Mouse (Mus musculus) adrenal gland, postnatal 14 days (tissue): ENCODE results near the gene Tuba1b. TPM values are rescaled to one million over a fixed set of nuclear protein-coding genes. Genes with fewer than 3 reads are reported as not detected.

Experiments used
- DNase-seq: peaks from one replicate; pipeline ENCODE4 v3.0.0; 2021; ENCODE audit warnings: mixed read lengths
- total RNA-seq: library from RNA; stranded (reverse); gene quantifications from 2 replicates; pipeline ENCODE4 v1.2.3, GENCODE M21; 2021

Tuba1b gene
- total RNA-seq, 1 experiment from 2014 or later: 342 TPM

DNA sequence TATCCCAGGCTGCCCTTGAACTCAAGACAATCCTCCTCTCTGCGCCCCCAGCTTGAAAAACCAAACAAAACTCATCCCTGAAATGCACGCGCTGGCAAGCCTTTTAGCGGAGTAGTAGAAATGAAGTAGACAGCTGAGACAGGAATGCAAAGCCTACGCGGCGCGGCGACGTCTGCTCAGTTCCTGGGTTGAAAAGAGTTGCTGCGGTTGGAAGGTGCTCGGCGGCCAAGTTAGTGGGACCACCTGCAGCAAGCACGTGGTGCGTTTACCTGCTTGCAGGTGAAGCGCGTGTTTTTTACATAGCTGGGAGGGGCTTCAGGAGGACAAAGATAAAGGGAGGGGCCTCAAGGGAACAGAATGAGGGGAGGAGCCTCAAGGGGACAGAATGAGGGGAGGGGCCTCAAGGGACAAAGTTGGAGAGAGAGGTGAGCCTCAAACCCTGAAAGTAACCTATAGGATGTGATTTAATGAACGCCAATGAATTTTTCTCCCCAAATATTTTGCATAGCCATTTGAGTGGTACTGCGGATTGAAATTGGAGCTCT is 43.1 kb downstream of the Tuba1b start:
- DNase-seq: no peak

DNA sequence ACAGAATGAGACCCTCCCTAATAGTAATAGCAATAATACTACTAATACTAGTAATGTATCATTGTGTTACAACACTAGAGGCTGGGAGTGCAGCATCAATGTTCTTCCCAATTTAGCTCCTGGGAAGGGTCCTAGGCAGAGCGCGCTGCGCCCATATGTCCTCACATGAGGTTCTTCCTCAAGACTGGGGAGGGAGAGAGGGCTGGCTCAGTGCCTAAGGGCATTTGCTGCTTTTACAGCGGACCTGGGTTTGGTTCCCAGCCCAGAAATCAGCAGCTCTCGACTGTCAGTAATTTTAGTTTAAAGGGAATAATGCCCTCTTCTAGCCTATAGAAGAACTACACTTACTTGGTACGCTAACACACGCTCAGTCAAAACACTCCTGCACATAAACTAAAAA is 46.8 kb downstream of the Tuba1b start:
- no peak for DNase-seq

DNA sequence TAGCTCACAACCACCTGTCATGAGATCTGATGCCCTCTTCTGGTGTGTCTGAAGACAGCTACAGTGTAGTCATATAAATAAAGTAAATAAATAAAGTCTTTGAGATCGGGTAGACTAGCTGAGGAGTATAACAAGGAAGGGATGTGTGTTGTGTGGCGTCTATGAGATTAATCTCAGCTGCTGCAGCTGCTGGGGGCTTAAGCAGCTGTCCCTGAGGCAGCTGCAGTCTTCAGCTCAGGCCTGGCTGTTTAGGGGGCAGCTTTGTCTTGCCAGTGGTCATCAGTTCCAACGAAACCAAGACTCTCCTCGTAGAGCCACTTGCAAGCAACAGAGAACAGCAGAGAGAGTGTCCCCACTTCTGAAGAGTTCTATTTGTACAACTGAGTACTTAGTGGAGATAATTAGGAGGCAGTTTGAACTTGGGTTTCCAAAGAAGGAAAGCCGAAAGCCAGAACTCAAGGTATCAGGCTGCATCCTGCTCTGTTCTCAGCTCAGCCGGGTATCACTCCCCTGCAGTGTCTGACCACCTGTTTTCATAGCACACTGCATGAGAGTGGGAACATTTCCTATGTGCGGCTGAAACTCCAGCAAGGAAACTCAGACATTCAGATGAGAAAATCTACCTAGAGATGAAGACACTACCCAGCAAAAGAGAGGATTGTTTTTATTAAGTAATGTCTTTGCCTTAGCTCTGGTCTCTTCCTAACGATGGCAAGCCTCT is 47.5 kb downstream of the Tuba1b start:
- DNase-seq: no peak

DNA sequence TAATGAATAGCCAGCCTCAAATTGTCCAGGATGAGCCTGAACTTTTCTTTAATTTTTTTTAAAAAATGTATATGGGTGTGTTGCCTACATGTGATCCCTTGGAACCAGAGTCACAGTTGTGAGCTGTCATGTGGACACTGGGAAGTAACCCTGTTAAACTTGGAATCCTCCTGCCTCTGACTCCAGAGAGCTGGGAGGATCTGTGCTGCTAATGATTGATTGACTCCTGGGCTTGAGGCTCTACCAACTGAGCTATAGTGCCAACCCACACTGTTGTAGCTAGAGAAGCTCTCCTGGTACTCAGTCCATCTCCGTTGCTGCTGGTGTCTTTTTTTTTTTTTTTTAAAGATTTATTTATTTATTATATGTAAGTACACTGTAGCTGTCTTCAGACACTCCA is 50.3 kb downstream of the Tuba1b start:
- DNase-seq: no peak

DNA sequence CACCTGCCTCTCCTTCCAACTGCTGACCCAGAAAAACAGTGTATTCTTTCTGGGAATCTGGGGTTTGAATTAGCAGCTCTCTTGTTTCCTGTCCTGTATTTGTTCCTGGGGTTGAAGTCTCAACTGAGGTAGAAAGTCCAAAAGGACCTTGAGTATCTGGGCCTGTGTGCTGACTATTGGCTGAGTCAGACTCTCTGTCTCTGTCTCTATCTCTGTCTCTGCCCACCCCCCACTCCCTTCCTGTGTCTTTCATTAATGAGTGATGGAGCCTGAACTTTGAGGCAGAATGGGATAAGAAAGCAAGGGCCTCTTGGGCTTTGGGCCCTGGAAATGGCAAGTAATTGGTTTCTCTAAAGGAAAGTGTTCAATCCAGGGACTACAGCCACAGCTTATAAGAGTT is 50.7 kb downstream of the Tuba1b start:
- no peak for DNase-seq

DNA sequence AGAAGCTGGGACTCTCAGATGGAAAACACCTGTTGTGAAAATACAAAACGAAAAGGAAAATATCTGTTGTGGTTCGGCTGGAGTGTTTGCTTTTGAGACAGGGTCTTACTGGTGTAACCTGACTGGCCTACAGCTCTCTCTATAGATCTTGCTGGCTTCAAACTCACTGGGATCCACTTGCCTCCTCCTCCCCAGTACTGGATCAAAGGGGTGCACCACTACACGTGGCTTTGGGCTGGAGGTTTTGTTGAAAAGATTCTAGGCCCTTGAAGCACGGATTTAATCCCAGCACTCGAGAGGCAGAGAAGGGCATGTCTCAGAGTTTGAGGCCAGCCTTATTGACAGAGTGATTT is 52.7 kb downstream of the Tuba1b start:
- no peak for DNase-seq

Other genes starting within 250 kb of the Tuba1b start
- 0.96 and 0.98 TPM in 2 replicates for gene Ccdc65, start 226.4 kb downstream of the Tuba1b start, total RNA-seq
- gene Fkbp11, start 206.4 kb downstream of the Tuba1b start, total RNA-seq: 7.2 and 7.7 TPM in 2 replicates
- 98.5 and 104 TPM in 2 replicates for gene Arf3, start 171.4 kb downstream of the Tuba1b start, total RNA-seq
- gene Wnt10b, start 156.4 kb downstream of the Tuba1b start, total RNA-seq: 0.48 and 0.79 TPM in 2 replicates
- not detected in 2 replicates for gene Wnt1, start 144.7 kb downstream of the Tuba1b start, total RNA-seq
- gene Ddn, start 125.1 kb downstream of the Tuba1b start, total RNA-seq: 0.11 TPM in 1 of 2 replicates, not detected in the other
- gene Prkag1, start 103.0 kb downstream of the Tuba1b start, total RNA-seq: 59.1 and 62.5 TPM in 2 replicates
- gene Kmt2d, start 63.4 kb downstream of the Tuba1b start, total RNA-seq: 64.0 and 66.6 TPM in 2 replicates
- 3.0 and 3.6 TPM in 2 replicates for gene Rhebl1, start 40.0 kb downstream of the Tuba1b start, total RNA-seq
- 1.9 and 3.5 TPM in 2 replicates for gene Dhh, start 36.0 kb downstream of the Tuba1b start, total RNA-seq
- gene Lmbr1l, start 16.3 kb downstream of the Tuba1b start, total RNA-seq: 21.4 and 26.3 TPM in 2 replicates
- gene Gm49450, start 19.0 kb upstream of the Tuba1b start, total RNA-seq: not detected in 2 replicates
- gene Tuba1a, start 19.1 kb upstream of the Tuba1b start, total RNA-seq: 124 and 185 TPM in 2 replicates
- gene Tuba1c, start 95.3 kb upstream of the Tuba1b start, total RNA-seq: 200 and 223 TPM in 2 replicates
- 6.5 and 25.2 TPM in 2 replicates for gene Prph, start 120.6 kb upstream of the Tuba1b start, total RNA-seq
- gene Troap, start 140.0 kb upstream of the Tuba1b start, total RNA-seq: 6.3 and 6.9 TPM in 2 replicates
- gene C1ql4, start 153.3 kb upstream of the Tuba1b start, total RNA-seq: not detected in 2 replicates
- gene Dnajc22, start 158.6 kb upstream of the Tuba1b start, total RNA-seq: 7.1 and 13.9 TPM in 2 replicates
- 18.5 and 19.9 TPM in 2 replicates for gene Spats2, start 191.4 kb upstream of the Tuba1b start, total RNA-seq